Mouse (Mus musculus) kidney, postnatal 25 days (tissue): ENCODE results near the gene 4921511M17Rik.
"Not testable (repeated sequence)": the region's sequence is repeated elsewhere in the genome, so short reads cannot be mapped to it uniquely, and the experiment has no call there.

ENCODE experiments used
- DNase-seq, 2 experiments: peaks; one replicate each; pipeline ENCODE4 v3.0.0; 2021; ENCODE audit warnings: mixed read lengths in 2 of 2

The 4921511M17Rik gene

DNA sequence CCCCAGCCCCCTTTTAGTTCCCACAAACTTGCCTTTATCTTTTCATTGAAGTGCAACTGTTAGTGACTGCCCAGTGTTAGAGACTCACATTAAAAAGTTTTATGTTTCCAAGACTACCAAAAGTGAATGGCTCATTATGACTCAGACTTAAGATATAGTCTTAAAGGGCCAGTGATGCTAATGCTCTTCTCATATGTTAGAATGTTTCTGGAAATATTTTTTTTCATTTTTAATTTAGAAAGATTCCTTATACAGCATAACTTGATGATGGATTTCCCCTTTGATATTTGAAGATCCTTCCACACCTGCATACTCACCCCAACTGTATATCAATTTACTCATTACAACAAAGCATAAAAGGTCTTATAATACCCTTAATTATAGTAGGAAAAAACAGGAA is at the start of gene 4921511M17Rik:
Gene 4921511M17Rik (minus strand): TSS at position 101 of the 400 bp plus-strand sequence.
- DNase-seq = not testable (repeated sequence)

DNA sequence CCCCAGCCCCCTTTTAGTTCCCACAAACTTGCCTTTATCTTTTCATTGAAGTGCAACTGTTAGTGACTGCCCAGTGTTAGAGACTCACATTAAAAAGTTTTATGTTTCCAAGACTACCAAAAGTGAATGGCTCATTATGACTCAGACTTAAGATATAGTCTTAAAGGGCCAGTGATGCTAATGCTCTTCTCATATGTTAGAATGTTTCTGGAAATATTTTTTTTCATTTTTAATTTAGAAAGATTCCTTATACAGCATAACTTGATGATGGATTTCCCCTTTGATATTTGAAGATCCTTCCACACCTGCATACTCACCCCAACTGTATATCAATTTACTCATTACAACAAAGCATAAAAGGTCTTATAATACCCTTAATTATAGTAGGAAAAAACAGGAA is 21.3 kb upstream of the 4921511M17Rik start, which contains the start of gene Gm10057:
Gene Gm10057 (minus strand): TSS at position 101 of the 400 bp plus-strand sequence.
- not testable (repeated sequence) for DNase-seq

DNA sequence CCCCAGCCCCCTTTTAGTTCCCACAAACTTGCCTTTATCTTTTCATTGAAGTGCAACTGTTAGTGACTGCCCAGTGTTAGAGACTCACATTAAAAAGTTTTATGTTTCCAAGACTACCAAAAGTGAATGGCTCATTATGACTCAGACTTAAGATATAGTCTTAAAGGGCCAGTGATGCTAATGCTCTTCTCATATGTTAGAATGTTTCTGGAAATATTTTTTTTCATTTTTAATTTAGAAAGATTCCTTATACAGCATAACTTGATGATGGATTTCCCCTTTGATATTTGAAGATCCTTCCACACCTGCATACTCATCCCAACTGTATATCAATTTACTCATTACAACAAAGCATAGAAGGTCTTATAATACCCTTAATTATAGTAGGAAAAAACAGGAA is 21.1 kb downstream of the 4921511M17Rik start, which contains the start of gene Samt1:
Gene Samt1 (minus strand): TSS at position 101 of the 400 bp plus-strand sequence.
- DNase-seq = not testable (repeated sequence)

DNA sequence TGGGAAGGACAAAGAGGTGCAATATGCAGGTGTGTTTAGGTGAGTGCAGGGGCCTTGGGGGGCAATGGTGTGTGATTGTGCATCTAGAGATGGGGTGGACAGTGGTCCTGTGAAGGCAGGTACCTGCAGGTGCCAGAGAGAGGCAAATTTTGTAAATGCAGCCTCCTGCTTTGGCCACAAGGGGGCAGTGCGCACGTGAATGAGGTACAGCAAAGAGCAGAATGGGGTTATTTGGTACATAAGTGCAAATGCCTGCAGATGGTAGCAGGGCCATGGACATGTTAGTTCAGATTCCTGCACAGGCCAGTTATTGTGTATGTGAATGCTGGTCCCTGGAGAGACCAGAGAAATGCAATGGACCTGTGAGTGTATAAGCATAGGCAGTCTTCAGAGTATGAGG is 56.7 kb downstream of the 4921511M17Rik start:
- DNase-seq = not testable (repeated sequence)

DNA sequence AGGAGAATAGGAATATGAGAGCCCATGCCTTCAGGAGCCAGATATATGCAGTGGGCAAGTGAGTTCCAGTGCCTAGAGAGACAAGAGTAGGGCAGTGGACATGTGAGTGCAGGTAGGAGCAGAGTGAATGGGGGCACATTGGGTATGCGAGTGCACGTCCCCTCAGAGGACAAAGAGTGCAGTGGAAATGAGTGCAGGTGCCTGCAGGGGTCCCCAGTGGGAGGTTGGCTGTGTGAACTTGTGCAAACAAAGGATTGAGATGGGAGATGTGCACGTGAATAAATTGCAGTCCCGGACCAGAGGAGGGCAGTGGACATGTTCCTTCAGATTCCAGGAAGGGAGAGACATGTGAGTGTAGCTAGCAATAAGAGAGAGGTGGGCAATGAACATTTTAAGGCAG is 57.2 kb downstream of the 4921511M17Rik start:
- not testable (repeated sequence) for DNase-seq

DNA sequence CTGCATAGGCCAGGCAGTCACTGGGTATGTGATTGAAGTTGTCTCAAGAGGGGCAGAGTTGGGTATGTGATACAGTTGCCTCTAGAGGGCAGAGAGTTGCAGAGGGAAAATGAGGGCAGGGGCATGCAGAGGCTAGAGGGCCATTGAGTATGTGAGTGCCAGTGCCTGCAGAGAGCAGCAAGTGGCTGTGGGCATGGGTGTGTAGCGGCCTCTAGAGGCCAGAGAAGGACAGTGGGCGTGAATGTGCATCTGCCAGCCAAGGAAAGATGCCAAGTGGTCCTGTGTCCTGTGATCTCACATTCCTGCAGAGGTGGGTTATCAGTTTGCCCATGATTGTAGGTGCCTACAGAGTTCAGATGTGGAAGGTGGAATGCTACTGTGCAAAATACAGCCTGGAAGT is 59.2 kb downstream of the 4921511M17Rik start:
- DNase-seq = peak in 1 of 2 experiments; percentile 32
